ENCODE assay signal across 18 mouse cellular contexts in the genomic region with DNA sequence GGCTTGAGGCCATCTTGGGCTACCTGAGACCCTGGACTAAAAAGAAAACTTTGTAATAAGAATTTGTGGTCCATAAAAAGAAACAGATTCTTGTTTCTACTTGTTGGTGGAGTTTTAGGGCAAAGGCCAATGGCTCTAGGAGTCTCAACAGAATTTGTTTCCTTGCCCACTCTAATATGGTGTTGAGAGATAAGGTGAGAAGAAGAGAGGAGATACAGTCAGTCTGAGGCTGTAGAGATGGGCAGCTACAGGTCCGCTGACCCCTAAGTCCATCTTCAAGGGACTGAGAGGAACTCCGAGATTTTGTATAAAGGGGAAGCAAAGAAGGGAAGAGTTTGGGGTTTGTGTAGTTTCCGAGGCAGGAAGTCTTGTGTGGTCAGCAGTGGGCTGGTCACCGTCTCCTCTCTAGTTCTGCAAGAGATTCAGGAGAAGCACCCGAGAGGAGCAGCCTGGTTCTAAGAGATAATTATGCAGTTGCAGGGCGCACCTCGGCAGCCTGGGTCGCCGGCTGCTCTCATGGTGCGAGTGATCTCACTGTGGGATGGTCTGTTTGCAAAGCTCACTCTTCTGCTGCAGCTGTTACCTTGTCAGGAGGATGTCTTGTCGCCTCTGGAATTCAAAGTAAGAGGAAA. TPM values are rescaled to one million over a fixed set of nuclear protein-coding genes. Genes with fewer than 3 reads are reported as not detected.
DNase-seq lines count a peak whose midpoint lies in the region; ATAC-seq and TF ChIP-seq lines count a peak whose summit lies in the region.
"Had no signal": no experiment of that assay in that cellular context is flagged by ENCODE, and none has a peak within 500 bp of the region (broad histone marks: within the 10 kb centered on the region; RNA-seq: fewer than 3 reads in every experiment).

No protein-coding gene starts in this region.

- peak; percentile 66; the same call in 1 of the 2 replicates for ATAC-seq in stomach, embryonic 15.5 days (ENCODE audit: insufficient read depth, low FRiP score, low read depth)
- no peak for ATAC-seq in stomach, postnatal 0 days (ENCODE audit: low FRiP score, low TSS enrichment)
- peak; percentile 79 for ATAC-seq in erythroblast, adult 5-6 weeks (replicated peaks; ENCODE audit: low FRiP score, poor library complexity, severe bottlenecking)
- peak; percentile 91 for ATAC-seq in liver, embryonic 14.5 days (ENCODE audit: insufficient read depth)
- ATAC-seq: activated CD4-positive, CD25-positive, alpha-beta regulatory T cell, adult 4 months; midbrain, embryonic 15.5 days had no signal

- no peaks in the 10 kb centered on the region for H3K27me3 ChIP-seq in stomach, embryonic 15.5 days (replicated peaks)
- H3K27me3 ChIP-seq in stomach, postnatal 0 days (ENCODE audit: control insufficient read depth, insufficient read depth, low read length), result no peaks in the 10 kb centered on the region
- no peaks in the 10 kb centered on the region for H3K27me3 ChIP-seq in liver, embryonic 14.5 days (ENCODE audit: control insufficient read depth, insufficient read depth, low read length)
- H3K27me3 ChIP-seq in small intestine, adult 2 months (ENCODE audit: control insufficient read depth, insufficient read depth, low read length), result no peaks in the 10 kb centered on the region
- H3K27me3 ChIP-seq: limb, embryonic 15.5 days; midbrain, embryonic 15.5 days; neural tube, embryonic 13.5 days had no signal

- H3K4me1 ChIP-seq in stomach, embryonic 15.5 days, result 0 out of 2 replicates have a peak, but pooled peaks cover 7% of the 10 kb centered on the region
- no peaks in the 10 kb centered on the region for H3K4me1 ChIP-seq in stomach, postnatal 0 days (replicated peaks; ENCODE audit: control insufficient read depth, insufficient read depth)
- peaks cover 16 to 24% of the 10 kb centered on the region in 2 experiments for H3K4me1 ChIP-seq in liver, embryonic 14.5 days (replicated peaks; ENCODE audit: control insufficient read depth in 2 of 2, insufficient read depth in 2 of 2, low read length in 1 of 2)
- H3K4me1 ChIP-seq in small intestine, adult 2 months (ENCODE audit: control insufficient read depth, insufficient read depth, insufficient read length, low read length), result peaks cover 3% of the 10 kb centered on the region; the same call in 1 of the 2 replicates
- H3K4me1 ChIP-seq: limb, embryonic 15.5 days; midbrain, embryonic 15.5 days; neural tube, embryonic 13.5 days had no signal

- 51% methylated on average over 11 of the region's 11 CpGs for WGBS in stomach, embryonic 15.5 days
- WGBS in stomach, postnatal 0 days, result 68% methylated on average over 11 of the region's 11 CpGs
- WGBS in liver, embryonic 14.5 days (ENCODE audit: insufficient replicate concordance), result 4% methylated on average over 11 of the region's 11 CpGs
- WGBS in small intestine, adult 2 months, result 78% methylated on average over 11 of the region's 11 CpGs

- H3K36me3 ChIP-seq in stomach, embryonic 15.5 days, result no peaks in the 10 kb centered on the region
- no peaks in the 10 kb centered on the region for H3K36me3 ChIP-seq in stomach, postnatal 0 days (ENCODE audit: control insufficient read depth, insufficient read depth, low read length)
- no peaks in the 10 kb centered on the region for H3K36me3 ChIP-seq in liver, embryonic 14.5 days (replicated peaks; ENCODE audit: control insufficient read depth, insufficient read depth, low read depth)
- peaks cover 15% of the 10 kb centered on the region for H3K36me3 ChIP-seq in small intestine, adult 2 months (ENCODE audit: control insufficient read depth, insufficient read depth, low read length)

- no peaks in the 10 kb centered on the region for H3K9me3 ChIP-seq in stomach, embryonic 15.5 days
- H3K9me3 ChIP-seq in stomach, postnatal 0 days (ENCODE audit: control insufficient read depth, low read length), result no peaks in the 10 kb centered on the region
- no peaks in the 10 kb centered on the region for H3K9me3 ChIP-seq in liver, embryonic 14.5 days (ENCODE audit: control insufficient read depth, low read length)
- H3K9me3 ChIP-seq: limb, embryonic 15.5 days; midbrain, embryonic 15.5 days; neural tube, embryonic 13.5 days had no signal

- TF ChIP-seq POLR2A in small intestine, adult 2 months (IDR thresholded peaks at IDR 0.05; ENCODE audit: low read depth, low read length), result no peak

- DNase-seq in stomach, postnatal 0 days (ENCODE audit: low spot score), result no peak
- peak in 1 of 3 experiments; percentile 34 for DNase-seq in liver, embryonic 14.5 days (ENCODE audit: low read depth in 3 of 3, low spot score in 3 of 3)
- DNase-seq in thymus, adult 18-20 months, result no peak
- DNase-seq in frontal cortex, postnatal 25 days (ENCODE audit: low spot score in 2 of 2), result no peak
- DNase-seq: cerebellum, adult 8-10 months; embryo, embryonic 11 days; heart, adult 2 months; heart, postnatal 10 days; retina, postnatal 1 day had no signal

- no peak overlapping the region for H3K4me3 ChIP-seq in stomach, embryonic 15.5 days (replicated peaks)
- no peak overlapping the region for H3K4me3 ChIP-seq in stomach, postnatal 0 days (ENCODE audit: low read depth, low read length)
- H3K4me3 ChIP-seq in liver, embryonic 14.5 days (ENCODE audit: insufficient read depth in 1 of 2, low read depth in 2 of 2, low read length in 2 of 2), result peak overlapping the region; percentile 1 to 26; a peak in 1 of 4 replicates
- H3K4me3 ChIP-seq in small intestine, adult 2 months (ENCODE audit: low read depth, low read length), result peak overlapping the region; percentile 27
- H3K4me3 ChIP-seq: heart, adult 2 months; layer of hippocampus, adult 2 months; limb, embryonic 15.5 days; midbrain, embryonic 15.5 days; neural tube, embryonic 13.5 days had no signal

- no peak for TF ChIP-seq CTCF in stomach, postnatal 0 days (IDR thresholded peaks at IDR 0.05; ENCODE audit: low read depth)
- no peak for TF ChIP-seq CTCF in liver, embryonic 14.5 days (IDR thresholded peaks at IDR 0.05; ENCODE audit: low read depth)
- TF ChIP-seq CTCF in small intestine, adult 2 months (IDR thresholded peaks at IDR 0.05; ENCODE audit: extremely low read depth, insufficient read length, insufficient replicate concordance, low read depth, low read length), result no peak

- no peak for TF ChIP-seq EP300 in stomach, postnatal 0 days (optimal IDR thresholded peaks at IDR 0.05)
- peak; percentile 61 for TF ChIP-seq EP300 in liver, embryonic 14.5 days (IDR thresholded peaks at IDR 0.05; ENCODE audit: low read depth)

- no peak overlapping the region for H3K9ac ChIP-seq in stomach, embryonic 15.5 days
- no peak overlapping the region for H3K9ac ChIP-seq in stomach, postnatal 0 days (ENCODE audit: low read length)
- no peak overlapping the region; the same call in 1 of the 2 replicates for H3K9ac ChIP-seq in liver, embryonic 14.5 days (replicated peaks)
- H3K9ac ChIP-seq: limb, embryonic 15.5 days; midbrain, embryonic 15.5 days; neural tube, embryonic 13.5 days had no signal

- no peak overlapping the region for H3K4me2 ChIP-seq in stomach, embryonic 15.5 days
- no peak overlapping the region for H3K4me2 ChIP-seq in stomach, postnatal 0 days (replicated peaks; ENCODE audit: low read depth)
- H3K4me2 ChIP-seq in liver, embryonic 14.5 days (ENCODE audit: low read depth), result peak overlapping the region; percentile 39
- H3K4me2 ChIP-seq: limb, embryonic 15.5 days; midbrain, embryonic 15.5 days; neural tube, embryonic 13.5 days had no signal

- H3K27ac ChIP-seq in stomach, embryonic 15.5 days, result no peak overlapping the region
- H3K27ac ChIP-seq in stomach, postnatal 0 days (replicated peaks), result no peak overlapping the region
- peak overlapping the region; percentile 5 for H3K27ac ChIP-seq in liver, embryonic 14.5 days
- H3K27ac ChIP-seq in small intestine, adult 2 months (ENCODE audit: insufficient read depth, low read depth, low read length), result no peak overlapping the region
- H3K27ac ChIP-seq: heart, adult 2 months; layer of hippocampus, adult 2 months; limb, embryonic 15.5 days; midbrain, embryonic 15.5 days; neural tube, embryonic 13.5 days had no signal

RNA-seq across cellular contexts. Expression of a gene that starts 21.3 kb away (rescaled TPM):
- polyA plus RNA-seq in stomach, embryonic 15.5 days (2015; fragmentation: Nextera tagmentation; extraction: Ambion mirVana), result 104 and 107 TPM in 2 replicates
- 168 and 181 TPM in 2 replicates for polyA plus RNA-seq in stomach, postnatal 0 days (2015; fragmentation: Nextera tagmentation; extraction: Ambion mirVana)
- total RNA-seq in erythroblast, adult 5-6 weeks (2015; ENCODE audit: low replicate concordance), result 14.6 and 20.3 TPM in 2 replicates
- 13.9 and 51.4 TPM in 2 replicates for total RNA-seq in erythroblast, adult 5-6 weeks (2017; ENCODE audit: low replicate concordance)
- polyA plus RNA-seq in liver, embryonic 14.5 days (2012; rRNA removed), result 14.9 and 16.4 TPM in 2 replicates
- polyA plus RNA-seq in liver, embryonic 14.5 days (2014; fragmentation: Nextera tagmentation; extraction: Ambion mirVana), result 16.0 TPM in 2 replicates
- 406 and 675 TPM in 2 replicates for polyA plus RNA-seq in small intestine, adult 2 months (2012; rRNA removed)

RNA-seq across cellular contexts. Expression of a gene that starts 25.5 kb away (rescaled TPM):
- polyA plus RNA-seq in stomach, embryonic 15.5 days (2015; fragmentation: Nextera tagmentation; extraction: Ambion mirVana), result 9.6 and 10.2 TPM in 2 replicates
- polyA plus RNA-seq in stomach, postnatal 0 days (2015; fragmentation: Nextera tagmentation; extraction: Ambion mirVana), result 10.3 and 12.1 TPM in 2 replicates
- 3.1 and 13.3 TPM in 2 replicates for total RNA-seq in erythroblast, adult 5-6 weeks (2015; ENCODE audit: low replicate concordance)
- total RNA-seq in erythroblast, adult 5-6 weeks (2017; ENCODE audit: low replicate concordance), result 7.9 and 12.3 TPM in 2 replicates
- polyA plus RNA-seq in liver, embryonic 14.5 days (2012; rRNA removed), result 2.1 TPM in 2 replicates
- 1.9 and 2.8 TPM in 2 replicates for polyA plus RNA-seq in liver, embryonic 14.5 days (2014; fragmentation: Nextera tagmentation; extraction: Ambion mirVana)
- 53.2 and 121 TPM in 2 replicates for polyA plus RNA-seq in small intestine, adult 2 months (2012; rRNA removed)

RNA-seq across cellular contexts. Expression of a gene that starts 31.3 kb away (rescaled TPM):
- polyA plus RNA-seq in stomach, embryonic 15.5 days (2015; fragmentation: Nextera tagmentation; extraction: Ambion mirVana), result 0.12 and 0.19 TPM in 2 replicates
- not detected in 2 replicates for polyA plus RNA-seq in stomach, postnatal 0 days (2015; fragmentation: Nextera tagmentation; extraction: Ambion mirVana)
- total RNA-seq in erythroblast, adult 5-6 weeks (2015; ENCODE audit: low replicate concordance), result not detected in 2 replicates
- total RNA-seq in erythroblast, adult 5-6 weeks (2017; ENCODE audit: low replicate concordance), result not detected in 2 replicates
- 0.06 TPM in 2 replicates for polyA plus RNA-seq in liver, embryonic 14.5 days (2012; rRNA removed)
- not detected in 2 replicates for polyA plus RNA-seq in liver, embryonic 14.5 days (2014; fragmentation: Nextera tagmentation; extraction: Ambion mirVana)
- polyA plus RNA-seq in small intestine, adult 2 months (2012; rRNA removed), result 0.23 and 0.56 TPM in 2 replicates
- total RNA-seq: heart, adult 2 months; heart, postnatal 10 days; layer of hippocampus, adult 2 months had no signal
- polyA plus RNA-seq: activated CD4-positive, CD25-positive, alpha-beta regulatory T cell, adult 4 months; heart, adult 2 months; midbrain, embryonic 15.5 days; neural tube, embryonic 13.5 days; thymus, postnatal 0 days had no signal

RNA-seq across cellular contexts. Expression of a gene that starts 42.4 kb away (rescaled TPM):
- polyA plus RNA-seq in stomach, embryonic 15.5 days (2015; fragmentation: Nextera tagmentation; extraction: Ambion mirVana), result 12.7 and 14.4 TPM in 2 replicates
- 13.3 and 15.8 TPM in 2 replicates for polyA plus RNA-seq in stomach, postnatal 0 days (2015; fragmentation: Nextera tagmentation; extraction: Ambion mirVana)
- total RNA-seq in erythroblast, adult 5-6 weeks (2015; ENCODE audit: low replicate concordance), result 7.3 and 19.6 TPM in 2 replicates
- total RNA-seq in erythroblast, adult 5-6 weeks (2017; ENCODE audit: low replicate concordance), result 1.7 and 4.2 TPM in 2 replicates
- 12.0 and 14.1 TPM in 2 replicates for polyA plus RNA-seq in liver, embryonic 14.5 days (2012; rRNA removed)
- 5.0 and 6.1 TPM in 2 replicates for polyA plus RNA-seq in liver, embryonic 14.5 days (2014; fragmentation: Nextera tagmentation; extraction: Ambion mirVana)
- 51.9 and 174 TPM in 2 replicates for polyA plus RNA-seq in small intestine, adult 2 months (2012; rRNA removed)

RNA-seq across cellular contexts. Expression of a gene that starts 56.8 kb away (rescaled TPM):
- 24.7 and 26.1 TPM in 2 replicates for polyA plus RNA-seq in stomach, embryonic 15.5 days (2015; fragmentation: Nextera tagmentation; extraction: Ambion mirVana)
- 10.8 and 11.3 TPM in 2 replicates for polyA plus RNA-seq in stomach, postnatal 0 days (2015; fragmentation: Nextera tagmentation; extraction: Ambion mirVana)
- 4.2 TPM in 1 of 2 replicates, not detected in the other for total RNA-seq in erythroblast, adult 5-6 weeks (2015; ENCODE audit: low replicate concordance)
- 4.8 and 10.6 TPM in 2 replicates for total RNA-seq in erythroblast, adult 5-6 weeks (2017; ENCODE audit: low replicate concordance)
- 5.3 and 6.5 TPM in 2 replicates for polyA plus RNA-seq in liver, embryonic 14.5 days (2012; rRNA removed)
- 9.0 TPM in 2 replicates for polyA plus RNA-seq in liver, embryonic 14.5 days (2014; fragmentation: Nextera tagmentation; extraction: Ambion mirVana)
- 5.8 and 10.7 TPM in 2 replicates for polyA plus RNA-seq in small intestine, adult 2 months (2012; rRNA removed)

Comparison
In these comparisons a context has a peak if more than half of its experiments do, and no peak if none do; other contexts are left out.
1. H3K4me3 ChIP-seq: peak in liver, embryonic 14.5 days (2 of 2) and small intestine, adult 2 months (single experiment); none in stomach, embryonic 15.5 days (single experiment) and stomach, postnatal 0 days (single experiment).